Mouse (Mus musculus): ENCODE measurements at regions not wholly inside any gene's neighbourhood (a gene's known extent, or its start where the extent isn't known, plus 50 kb on each side); places are given as distances from the start of the nearest gene placed in this dataset.

DNA sequence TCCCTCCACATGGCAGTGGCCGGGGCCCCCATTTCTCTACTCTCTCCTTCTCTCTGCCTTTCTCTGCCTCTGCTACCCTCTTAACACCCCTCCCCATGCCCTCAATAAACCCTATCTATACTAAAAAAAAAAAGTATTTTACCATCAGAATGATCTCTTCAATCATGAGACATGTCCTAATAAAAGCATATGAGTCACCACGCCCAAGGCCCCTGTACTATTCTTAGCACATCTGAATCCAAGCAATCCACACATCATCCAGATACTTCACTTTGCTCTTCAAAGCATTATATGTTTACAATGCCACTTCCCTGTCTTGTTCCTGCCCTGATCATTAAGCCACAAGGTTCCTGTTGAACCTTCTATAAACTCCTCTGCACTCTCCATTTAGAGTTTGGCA is 1245.0 kb upstream of the Dsel start:
- peak; percentile 34 for DNase-seq

DNA sequence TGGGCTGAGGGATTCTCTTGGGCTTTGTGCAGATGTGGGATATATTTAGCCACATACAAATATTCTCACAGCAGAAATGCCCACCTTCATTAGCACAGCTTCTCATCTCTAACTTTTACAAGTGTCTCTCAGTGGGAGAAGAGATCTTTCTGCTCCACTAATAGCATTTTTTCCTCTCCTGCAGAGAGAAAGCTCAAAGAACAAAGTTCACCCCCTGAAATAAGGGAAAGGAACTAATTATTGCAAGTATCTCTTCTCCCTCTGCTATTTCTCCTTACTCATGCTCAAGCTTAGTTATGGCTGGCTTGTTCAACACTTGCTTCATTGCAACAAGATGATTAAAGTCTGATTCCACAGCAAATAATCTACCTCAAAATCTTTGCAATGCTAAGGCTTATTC is 1231.4 kb upstream of the Dsel start:
- DNase-seq = no peak

DNA sequence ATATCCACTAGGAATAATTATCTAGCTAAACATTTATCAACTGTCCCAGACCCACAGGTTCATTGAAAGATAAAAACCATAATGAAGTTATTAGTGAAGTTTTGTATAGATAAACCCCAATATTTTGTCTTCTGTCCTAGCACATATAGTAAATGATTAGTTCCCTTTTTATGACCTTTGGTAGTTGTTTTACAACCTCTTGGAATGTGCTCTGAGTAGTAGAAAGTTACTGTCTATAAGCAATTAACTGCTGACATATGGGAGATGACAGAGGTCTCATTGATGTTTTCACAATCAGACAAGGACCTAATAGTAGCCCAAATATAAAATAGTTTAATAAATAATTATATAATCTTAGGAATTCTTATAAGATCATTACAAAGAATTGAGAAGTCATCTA is 1224.7 kb upstream of the Dsel start:
- no peak for DNase-seq
